Mouse (Mus musculus) cerebellum, adult 9-11 months (tissue): ENCODE measurements at regions not wholly inside any gene's neighbourhood (a gene's known extent, or its start where the extent isn't known, plus 50 kb on each side); places are given as distances from the start of the nearest gene placed in this dataset.

ENCODE experiments used
- DNase-seq: peaks from one replicate; pipeline ENCODE4 v3.0.0; 2022

DNA sequence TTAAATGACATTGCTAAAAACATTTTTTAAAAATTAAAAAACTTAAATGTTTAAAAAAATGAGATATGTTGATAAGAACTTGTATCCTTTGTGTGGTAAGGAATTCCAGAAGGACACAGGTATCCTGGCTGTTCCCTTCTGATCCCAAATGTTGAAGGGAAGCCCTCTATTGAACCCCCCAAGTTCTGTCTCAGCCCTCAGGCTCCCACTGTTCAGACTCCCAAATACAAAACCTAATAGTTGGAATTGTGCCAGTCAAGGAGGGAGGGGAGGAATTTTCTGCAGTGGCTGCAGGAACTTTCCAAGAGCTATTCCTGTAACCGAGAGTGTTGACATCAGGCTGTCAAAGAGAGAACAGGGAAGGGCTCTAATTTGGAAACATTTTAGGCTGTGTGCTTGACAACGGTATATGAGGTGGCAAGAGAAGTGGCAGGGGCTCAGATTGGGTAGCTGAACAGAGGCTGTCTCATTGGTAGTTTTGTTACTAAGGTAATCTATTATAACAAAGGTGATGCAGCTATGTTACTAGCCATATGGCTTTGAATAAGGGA is 843.8 kb upstream of the A1bg start:
- no peak for DNase-seq

DNA sequence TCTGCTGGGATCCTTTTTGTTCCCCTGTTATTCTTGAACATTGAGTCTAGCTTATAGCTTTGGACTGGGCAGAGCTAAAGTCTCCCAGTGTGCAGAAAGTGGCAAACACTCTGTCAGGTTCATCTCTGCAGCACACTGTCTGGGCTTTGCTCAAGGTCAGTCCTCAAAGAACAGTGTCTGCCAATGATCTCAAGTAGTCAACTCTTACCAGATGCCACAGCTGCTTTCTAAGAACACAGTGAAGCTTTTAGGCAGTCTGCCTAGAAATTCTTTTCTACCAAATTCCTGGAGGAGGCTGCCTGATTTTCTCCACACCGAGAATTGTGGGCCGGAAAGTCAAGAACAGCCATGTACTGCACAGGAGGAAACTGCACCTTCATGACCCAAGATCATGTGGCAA is 831.0 kb upstream of the A1bg start:
- no peak for DNase-seq

DNA sequence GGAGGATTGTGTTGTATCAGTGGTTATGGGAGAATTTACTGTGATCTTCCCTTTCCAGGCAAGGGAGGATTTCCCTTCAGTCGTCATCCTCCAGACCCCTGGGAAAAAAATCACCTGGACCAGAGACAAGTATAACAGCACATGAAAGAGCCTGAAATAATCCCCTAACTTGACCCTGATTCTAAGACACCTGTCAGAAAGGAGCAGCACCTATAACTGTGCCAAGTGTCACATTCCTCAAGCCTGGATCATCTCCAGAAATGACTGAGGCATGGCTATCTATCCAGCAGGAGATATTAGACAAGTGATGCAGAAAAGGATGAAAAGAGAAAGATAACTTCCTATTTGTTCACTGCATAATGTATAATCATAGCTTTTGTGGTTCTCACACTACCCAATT is 800.9 kb upstream of the A1bg start:
- DNase-seq = no peak

DNA sequence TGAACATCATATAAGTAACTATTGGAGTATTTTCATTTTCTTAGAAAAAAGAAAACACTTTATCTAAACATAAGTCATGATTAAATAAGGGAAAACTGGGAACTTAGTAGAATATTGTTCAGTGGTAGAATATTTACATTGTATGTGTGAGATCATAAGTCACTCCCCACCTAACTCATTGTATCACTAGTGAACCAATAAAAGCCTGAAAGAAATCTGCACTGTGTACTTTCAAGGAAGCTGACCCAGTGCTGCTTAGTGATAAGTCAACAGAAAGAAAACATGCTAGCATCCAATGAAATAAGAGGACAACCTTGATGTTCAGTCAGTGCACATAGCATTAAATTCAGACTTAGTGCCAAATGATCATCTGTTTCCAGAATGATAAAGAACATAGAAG is 795.7 kb upstream of the A1bg start:
- no peak for DNase-seq

DNA sequence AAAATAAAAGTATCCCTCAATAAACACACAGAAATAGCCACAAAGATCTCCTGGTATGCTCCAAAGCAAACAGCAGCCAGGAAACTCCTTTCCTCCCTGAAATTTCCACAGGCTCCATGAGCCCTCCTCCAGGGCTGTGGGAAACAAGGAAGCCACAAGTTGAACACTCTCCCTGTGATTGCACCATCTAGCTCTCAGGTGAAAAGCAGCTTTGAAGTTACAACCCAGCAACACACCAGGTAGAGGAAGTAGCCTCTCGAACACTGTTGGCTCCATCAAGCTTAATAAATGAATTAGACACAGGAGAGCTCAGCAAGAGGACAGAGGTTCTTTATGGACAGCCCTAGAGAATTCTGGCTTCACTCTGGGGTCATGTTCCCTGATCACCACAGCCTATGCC is 794.4 kb upstream of the A1bg start:
- DNase-seq = no peak

DNA sequence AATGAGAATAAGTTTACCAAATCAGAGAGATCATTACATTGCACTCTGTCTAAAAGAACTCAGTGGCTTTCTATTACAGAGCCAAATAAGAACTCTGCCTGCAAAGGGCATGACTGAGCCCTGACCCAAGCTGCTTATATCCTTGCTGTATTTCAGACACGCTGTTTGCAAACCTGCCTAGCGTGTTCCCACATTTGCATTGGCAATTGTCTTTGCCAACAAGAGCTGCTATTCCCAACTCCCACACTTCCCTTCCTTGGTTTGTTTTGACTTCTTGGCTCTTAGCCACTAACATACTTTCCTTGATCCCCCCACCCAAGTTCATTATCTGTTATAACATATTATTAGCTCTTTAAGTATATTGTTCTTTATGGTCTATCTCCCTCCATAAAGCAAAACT is 791.1 kb upstream of the A1bg start:
- DNase-seq = no peak

DNA sequence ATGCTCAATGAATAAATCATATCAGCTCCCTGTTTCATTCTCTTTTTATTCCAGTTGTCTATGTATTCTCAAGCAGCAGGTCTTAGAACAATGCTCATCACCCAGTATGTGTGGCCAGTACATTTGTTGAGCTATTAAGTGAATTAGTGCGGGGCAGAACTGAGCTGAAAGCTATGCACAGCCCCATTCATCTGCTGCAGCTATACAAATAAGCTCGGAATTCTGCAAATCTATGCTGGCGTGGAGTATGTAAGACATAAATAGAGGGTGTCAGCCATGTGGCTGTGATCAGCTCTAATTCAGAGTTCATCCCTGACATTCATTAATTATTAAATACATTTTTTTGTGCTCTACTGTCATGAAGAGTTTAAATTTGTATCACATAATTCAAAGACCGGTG is 786.1 kb upstream of the A1bg start:
- DNase-seq = no peak

DNA sequence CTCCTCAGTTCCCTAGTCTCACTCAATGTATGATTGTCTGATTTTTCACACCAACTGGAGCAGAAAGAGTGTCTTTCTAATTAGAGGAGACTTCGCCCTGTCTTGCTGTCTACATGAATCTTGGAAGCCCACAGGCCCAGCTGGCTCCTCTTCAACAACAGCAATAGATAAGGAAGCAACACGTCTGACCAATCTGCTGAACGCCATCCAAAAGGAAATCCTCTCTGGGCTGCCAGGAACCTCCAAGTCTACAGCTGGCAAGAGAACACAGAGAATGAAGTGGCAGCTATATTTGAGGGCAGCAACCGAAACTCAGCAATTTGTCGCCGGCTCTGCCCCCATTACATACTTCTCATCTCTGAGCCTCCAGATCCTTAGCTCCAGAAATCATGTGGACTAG is 785.1 kb upstream of the A1bg start:
- no peak for DNase-seq

DNA sequence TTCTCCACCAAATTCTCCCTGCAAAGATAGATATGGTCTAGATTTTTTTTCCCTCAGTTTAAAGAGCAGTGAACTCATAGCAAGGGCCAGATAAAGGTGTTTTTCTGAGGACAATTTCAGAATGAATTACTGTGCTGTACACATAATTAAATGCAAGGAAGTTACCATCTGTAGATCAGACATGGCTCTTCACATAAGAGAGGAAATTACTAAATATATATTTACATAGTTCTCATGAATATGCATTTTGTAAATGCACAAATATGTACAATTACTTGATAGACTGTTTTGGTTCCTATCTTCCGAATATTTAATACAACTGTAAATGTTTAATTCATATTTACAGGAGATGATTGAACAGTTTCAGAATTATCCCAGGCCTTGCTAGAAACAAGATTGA is 769.9 kb upstream of the A1bg start:
- DNase-seq = no peak

DNA sequence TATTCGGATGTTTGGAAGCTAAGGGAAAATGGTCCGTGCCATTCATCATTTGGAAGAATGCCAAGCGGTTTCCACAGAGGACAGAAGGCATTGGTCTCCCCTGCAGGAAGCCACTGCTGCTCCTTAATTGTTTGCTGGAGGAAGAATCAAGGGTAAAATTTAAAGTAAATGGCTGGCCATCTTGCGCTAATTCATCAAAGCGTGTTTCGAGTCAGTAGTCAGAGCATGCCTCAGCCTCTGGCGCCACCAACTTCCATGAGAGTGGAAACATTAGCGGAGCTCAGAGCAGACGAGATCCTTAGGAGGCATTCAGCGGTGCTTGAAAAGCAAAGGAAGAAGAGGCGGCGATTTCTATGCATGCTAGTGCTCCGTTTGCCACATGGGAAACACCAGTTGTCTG is 767.6 kb upstream of the A1bg start:
- DNase-seq = peak; percentile 46

DNA sequence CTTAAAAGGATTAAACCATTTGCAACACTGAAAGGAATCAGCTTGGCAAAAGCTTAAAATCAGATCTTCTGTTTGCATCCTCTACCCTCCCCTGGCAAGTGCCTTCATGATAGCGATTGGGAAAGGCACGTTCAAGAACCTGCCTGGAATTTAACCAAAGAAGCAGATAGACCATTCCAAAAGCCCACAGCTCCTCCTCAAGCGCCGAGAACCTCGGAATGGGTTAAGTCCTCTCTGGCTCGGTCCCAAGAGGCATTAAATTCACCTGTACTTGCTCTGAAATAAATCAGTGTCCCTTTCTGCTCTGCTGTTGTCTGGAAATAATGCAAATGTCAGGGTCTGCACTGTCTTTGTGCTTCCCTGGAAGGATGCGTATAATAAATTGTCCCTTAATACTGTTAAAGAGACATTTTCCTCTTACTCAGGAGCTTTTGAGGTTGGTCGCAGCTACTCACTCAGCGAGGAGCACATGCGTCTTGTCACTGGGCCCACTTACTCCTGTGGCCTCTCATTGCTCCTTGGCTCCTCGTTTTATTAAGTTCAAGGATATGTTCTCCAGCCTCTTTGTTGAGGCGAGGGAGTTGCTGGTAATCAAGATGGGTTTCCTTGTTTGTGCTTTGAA is 767.1 kb upstream of the A1bg start:
- peak; percentile 2 for DNase-seq

DNA sequence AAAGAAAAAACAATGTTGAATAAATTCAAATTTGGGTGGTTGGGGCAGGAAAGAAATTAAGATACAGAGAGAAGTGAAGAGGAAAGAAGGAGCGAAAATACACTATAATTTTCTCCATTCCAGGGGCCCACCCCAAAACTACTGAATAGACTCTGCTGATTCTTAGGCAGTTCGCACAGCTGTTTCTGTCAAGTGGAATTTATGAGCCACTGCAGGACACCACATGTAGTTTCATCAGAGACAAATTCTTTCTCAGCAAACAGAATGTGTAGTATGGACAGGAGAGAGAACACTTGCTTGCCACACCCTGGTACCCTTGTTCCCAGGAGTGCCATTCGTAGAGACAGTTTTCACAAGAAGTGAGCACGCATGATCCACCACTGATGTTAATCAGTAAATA is 760.2 kb upstream of the A1bg start:
- no peak for DNase-seq

DNA sequence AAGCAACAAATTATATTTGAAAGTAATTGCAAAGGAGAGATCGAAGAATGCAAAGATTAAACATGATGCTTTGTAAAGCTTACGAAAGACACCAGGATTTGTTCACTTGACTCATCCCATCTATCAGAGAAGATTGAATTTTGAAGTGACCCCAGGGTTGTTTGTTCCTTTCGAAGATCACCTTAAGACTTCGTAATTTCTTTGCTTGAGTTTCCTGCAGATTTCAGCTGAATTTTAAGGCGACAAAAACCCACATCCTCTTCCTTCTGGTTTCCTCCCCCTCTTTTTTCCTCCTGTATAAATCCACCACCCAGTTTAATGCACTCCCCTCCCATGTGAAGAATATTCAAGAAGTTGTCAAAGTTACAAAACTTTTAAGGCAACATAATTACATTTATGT is 747.7 kb upstream of the A1bg start:
- no peak for DNase-seq

DNA sequence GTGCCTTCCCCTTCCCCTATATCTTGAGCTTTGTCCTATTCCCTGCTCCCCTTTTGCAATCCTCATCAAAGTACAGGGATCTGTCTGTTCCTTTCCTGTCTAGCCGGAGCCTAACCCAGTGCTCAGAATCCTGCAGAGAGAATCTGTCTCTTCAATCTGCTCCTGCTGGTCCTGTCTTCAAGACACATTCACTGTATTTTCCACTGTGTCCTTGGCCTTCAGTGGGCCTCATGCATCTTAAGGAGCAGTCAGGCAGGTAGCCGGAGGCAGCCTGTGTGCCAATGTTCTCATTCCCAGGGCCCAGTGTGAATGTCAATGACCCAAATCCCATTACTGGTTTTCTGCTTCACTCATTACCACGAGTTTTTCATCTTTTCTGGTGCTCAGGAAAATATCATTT is 737.8 kb upstream of the A1bg start:
- DNase-seq = peak; percentile 53

DNA sequence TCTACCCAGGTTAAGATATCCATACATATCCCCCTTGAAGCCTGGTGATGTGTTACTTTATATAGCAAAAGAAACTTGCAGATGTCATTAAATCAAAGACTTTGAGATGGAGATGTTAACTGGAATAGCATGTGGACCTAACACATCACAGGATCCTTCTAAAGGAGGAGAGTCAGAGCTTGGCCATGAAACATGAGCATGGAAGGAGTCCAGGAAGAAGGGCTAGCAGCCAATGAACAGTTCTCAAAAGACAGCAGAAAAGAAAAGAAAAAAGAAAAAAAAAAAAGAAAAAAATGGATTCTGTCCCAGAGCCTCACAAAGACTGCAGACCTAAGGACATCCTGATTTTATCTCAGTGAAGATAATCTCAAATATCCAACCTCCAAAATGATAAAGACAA is 734.1 kb upstream of the A1bg start:
- no peak for DNase-seq

DNA sequence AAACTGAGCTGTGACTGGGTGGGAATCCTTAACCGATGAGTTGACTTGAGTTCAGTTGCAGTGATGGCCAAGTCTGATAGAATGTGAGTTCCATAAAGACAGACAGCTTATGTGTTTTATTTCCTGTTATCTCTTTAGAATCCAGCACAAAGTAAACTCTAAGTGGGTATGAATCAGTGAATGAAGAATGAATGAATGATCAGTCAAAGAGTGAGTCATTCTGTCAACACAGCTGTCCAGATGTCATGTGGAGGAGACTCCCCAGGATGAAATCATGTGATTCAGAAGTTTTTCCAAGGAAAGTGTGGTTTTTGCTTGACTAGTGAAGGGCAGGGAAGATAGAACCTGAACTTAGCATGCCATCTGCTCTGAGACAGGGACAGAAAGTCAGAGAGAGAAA is 732.0 kb upstream of the A1bg start:
- no peak for DNase-seq

DNA sequence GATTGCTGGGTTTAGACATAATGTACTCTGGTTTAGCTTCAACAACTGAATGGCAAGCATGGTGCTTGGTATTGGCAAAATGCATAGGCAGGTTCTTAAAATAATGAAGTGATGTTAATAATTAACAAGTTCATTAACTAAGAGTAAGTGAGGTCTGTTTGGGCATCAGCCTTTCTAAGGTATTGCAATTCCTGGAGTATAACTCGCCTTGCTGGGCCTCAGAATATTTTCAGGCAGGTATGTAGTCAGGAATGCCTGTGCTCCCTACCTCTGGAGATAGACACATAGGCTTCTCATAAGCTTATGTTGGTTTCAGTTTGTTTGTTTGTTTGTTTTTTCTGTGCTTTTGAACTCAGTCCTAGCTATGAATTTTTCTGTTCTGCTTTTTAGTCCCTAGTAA is 731.0 kb upstream of the A1bg start:
- DNase-seq = no peak

DNA sequence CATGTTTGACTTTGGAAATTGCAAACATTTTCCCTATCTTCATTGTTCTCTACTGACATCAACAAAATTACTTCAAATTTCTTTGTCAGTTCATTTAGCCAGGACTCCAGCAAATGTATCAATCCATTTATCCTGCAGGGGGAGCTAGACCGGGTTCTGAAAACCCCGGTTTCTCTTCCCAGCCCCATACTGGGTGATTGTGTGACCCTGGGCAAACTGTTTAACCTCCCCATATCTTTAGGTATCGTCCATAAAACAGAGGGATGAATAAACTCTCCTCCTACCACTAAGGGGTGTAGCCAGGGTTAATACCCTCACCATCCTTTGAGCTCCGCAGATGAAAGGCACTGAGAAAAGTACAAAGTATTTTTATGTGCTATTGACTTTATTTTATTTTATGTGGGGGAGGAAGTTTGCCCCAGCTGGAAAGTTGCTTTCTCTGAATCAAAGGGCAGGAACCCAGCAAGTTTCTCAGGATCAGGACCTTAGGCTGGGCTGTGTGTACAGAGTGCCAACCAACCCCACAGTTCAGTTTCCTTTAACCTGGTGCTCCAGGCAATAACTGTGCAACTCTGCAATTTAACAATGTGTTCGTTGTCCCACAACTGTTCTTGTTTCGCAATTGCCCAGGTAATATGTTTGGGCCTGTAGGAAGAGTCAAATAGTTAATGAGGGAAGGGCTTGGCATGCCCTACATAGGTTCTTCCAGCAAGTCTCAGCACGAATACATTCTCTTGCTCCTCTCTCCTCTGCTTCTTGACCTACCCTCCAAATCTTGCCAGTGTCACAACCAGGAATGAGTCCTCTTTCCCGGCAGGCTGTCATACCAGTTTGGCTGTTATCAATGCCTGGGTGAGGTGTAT is 696.1 kb upstream of the A1bg start:
- DNase-seq = no peak

DNA sequence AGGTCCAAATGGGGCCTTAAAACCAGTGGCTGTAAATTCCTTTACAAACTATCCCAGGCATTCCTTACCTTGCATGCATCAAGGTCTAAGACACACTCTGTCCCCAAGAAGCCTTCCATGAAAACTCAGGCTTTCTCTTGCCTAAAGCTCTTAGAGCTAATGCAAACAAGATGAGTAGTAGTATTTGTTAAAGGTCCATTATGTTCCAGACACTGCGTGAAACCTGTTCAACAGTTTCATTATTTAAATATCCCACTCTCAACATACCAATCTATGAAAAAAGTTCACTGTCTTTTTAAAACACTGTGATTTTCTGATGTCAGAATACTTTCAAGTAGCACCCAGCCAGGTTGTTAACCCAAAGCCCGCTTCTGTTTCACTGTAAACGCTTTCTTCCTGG is 687.9 kb upstream of the A1bg start:
- no peak for DNase-seq

DNA sequence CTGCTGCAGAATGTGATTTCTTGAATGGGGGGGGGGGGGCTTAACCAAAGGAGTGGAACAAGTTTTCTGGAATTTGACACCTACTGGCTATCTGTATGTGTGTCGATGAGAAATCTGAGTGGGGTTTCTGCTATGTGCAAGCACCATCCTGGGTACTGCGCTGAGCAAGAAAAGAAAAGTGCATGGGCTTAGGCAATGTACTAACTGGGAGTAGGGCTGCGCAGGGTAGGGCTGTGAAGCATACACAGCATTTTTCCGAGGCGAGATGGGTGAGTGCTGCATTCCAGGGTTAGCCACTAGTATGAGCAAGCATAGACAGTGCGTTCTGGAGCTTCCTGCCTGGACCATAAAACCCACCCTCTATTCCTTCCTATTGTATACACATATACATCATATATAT is 686.8 kb upstream of the A1bg start:
- no peak for DNase-seq

DNA sequence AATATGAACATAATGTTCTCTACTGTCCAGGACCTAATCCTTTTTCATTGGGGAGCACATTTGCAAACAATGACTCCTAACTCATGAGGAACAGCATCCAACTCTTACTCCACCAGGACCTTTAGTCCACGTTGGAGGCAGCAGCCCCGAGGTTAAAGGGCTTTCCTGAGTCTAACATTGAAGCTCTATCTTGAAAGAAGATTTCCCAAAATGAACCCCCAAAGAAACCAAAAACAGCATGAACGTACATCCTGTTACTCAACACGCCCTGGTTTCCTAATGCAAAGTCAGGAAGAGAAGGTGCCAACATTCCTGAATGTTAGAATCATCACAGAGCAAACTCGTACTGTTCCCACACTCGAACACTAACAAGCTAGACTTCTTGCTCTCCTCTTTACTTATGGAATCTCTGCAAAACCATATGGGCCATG is 685.5 kb upstream of the A1bg start:
- no peak for DNase-seq

DNA sequence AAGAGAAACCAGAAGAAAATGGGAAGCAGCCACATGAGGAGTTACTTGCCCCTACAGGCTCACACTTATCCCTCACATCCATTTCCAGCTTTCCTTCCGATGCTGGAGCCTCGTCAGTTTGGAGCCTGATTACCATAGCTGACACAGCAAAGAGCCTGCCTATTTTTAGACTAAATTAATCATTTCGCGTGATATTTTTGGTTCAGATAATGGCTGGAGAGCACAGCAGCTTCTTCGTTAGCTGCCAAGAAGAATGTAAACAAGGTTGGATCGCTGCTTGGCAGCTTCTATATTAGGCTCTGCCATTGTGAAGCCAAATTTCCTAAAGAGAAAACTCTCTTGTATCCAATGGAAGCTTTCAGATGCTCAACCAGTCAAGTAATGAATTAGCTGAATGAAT is 676.9 kb upstream of the A1bg start:
- no peak for DNase-seq

DNA sequence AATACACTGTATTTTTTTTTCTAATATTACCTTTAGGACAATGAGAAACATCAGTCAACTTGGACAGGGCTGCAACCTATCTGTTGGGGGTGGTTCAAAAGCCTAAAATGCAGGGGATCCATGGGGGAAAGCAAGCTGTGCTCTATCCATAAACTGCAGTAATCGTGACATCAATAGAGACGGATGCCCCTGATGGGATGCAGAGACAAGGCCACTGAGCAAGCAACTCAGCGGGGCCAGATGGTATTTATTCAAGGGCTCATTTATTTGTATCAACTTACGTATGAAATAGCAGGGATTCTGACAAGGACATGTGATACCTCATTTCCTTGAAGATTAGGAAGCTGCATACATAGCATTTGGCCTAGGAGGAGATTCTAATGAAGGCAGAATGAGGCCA is 673.5 kb upstream of the A1bg start:
- peak; percentile 11 for DNase-seq

DNA sequence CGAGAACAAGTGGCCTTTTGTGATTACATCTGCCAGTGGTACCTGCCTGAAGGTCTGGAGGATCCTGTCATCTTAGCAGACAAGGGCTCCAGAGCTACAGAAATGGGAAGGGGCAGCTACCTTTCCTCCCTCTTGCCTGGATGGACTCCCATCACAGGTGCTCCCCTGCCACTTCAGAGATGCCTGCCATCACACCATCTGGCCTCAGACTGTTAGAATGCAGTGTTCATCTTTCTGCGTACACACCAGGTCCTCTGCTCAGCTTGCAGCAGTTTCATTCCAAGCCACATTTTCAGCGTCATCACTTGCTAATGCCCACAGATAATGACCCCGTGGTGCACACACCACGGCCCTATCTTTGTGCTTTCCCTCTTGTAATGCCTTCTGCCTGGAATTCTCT is 666.1 kb upstream of the A1bg start:
- DNase-seq = no peak

DNA sequence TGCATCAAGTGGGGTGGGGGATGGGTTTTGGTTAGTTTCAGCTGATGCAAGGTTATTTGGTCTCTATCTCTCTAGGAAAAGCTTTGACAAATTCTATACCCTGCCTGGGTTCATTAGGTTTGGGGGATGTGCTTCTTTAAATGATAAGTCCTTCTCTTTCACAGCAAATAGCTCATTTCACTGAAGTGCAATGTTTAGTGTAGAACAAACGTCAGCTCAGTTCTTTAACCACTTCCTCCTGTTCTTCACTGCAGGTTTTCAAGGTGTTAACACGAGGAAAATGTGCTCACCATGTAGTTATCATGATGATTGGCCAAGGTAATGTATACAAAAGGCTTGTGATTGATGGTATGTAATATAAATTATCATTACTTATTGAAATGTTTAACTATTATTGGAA is 659.5 kb upstream of the A1bg start:
- DNase-seq = no peak
